Mouse (Mus musculus) cortical plate, adult 2 months (tissue): Measurements from ENCODE around the gene Ndufb3.

ENCODE experiments used
- CTCF ChIP-seq: fragments of 200-500 bp; IDR thresholded peaks from 2 replicates; pipeline ENCODE4 v1.5.1; 2011; ENCODE audit warnings: mild to moderate bottlenecking, control low read depth, low read length; ENCODE audit not compliant: insufficient read depth; ENCODE audit errors: extremely low read depth
- POLR2A ChIP-seq: fragments of 200-500 bp; IDR thresholded peaks from 2 replicates; pipeline ENCODE4 v1.6.1; 2011; ENCODE audit warnings: mild to moderate bottlenecking, low read length, control low read depth; ENCODE audit not compliant: insufficient read depth; ENCODE audit errors: extremely low read depth

DNA sequence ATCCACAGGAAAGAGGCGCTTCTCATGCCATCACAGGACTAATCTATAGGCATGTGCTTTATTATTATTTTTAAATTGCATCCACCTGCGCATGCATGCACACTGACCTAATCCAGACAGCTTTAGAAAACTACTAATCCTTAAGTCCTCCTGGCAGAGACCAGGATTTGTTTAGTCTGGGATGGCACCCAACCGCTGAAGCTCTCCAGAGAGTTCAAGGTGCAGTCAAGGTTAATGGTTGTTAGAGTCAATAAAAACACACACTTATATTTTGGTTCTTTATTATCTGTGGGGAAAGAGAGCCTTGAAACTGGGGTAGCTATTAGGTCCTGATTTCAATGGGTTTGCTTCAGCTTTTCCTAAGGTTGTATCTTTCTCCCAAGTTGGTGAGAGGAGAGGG lies 35.1 kb downstream of the Ndufb3 start:
- TF ChIP-seq POLR2A (no peak), CTCF (no peak)
